Mouse (Mus musculus) heart, embryonic 15.5 days (tissue): ENCODE results near the gene Luzp1. TPM values are rescaled to one million over a fixed set of nuclear protein-coding genes. Genes with fewer than 3 reads are reported as not detected.

ENCODE experiments used
- ATAC-seq: fragments of 200-750 bp; cut with Nextera tagmentation; replicated peaks from 2 replicates; pipeline ENCODE4 v1.8.0; 2017; ENCODE audit warnings: low read depth, moderate TSS enrichment; ENCODE audit not compliant: insufficient number of reproducible peaks, insufficient read depth, low FRiP score
- H3K27ac ChIP-seq: fragments of 300-500 bp; sonication (generic); 2 replicates; pipeline ENCODE4 v1.5.1; 2015; ENCODE audit warnings: mild to moderate bottlenecking, inconsistent platforms
- H3K27me3 ChIP-seq: fragments of 300-500 bp; sonication (generic); 2 replicates; pipeline ENCODE4 v1.6.1; 2015; ENCODE audit warnings: inconsistent platforms
- H3K36me3 ChIP-seq: fragments of 300-500 bp; sonication (generic); 2 replicates; pipeline ENCODE4 v1.6.1; 2015; ENCODE audit warnings: mild to moderate bottlenecking, inconsistent platforms
- H3K4me1 ChIP-seq: fragments of 300-500 bp; sonication (generic); replicated peaks from 2 replicates; pipeline ENCODE4 v1.6.1; 2015; ENCODE audit warnings: inconsistent platforms
- H3K4me2 ChIP-seq: fragments of 300-500 bp; sonication (generic); 2 replicates; pipeline ENCODE4 v1.6.1; 2015; ENCODE audit warnings: inconsistent platforms, mild to moderate bottlenecking, moderate library complexity
- H3K4me3 ChIP-seq: fragments of 300-500 bp; sonication (generic); 2 replicates; pipeline ENCODE4 v1.5.1; 2015; ENCODE audit warnings: mild to moderate bottlenecking, inconsistent platforms
- H3K9ac ChIP-seq: fragments of 300-500 bp; sonication (generic); 2 replicates; pipeline ENCODE4 v1.6.1; 2015; ENCODE audit warnings: mild to moderate bottlenecking, inconsistent platforms
- H3K9me3 ChIP-seq: fragments of 300-500 bp; sonication (generic); replicated peaks from 2 replicates; pipeline ENCODE4 v1.6.1; 2016; ENCODE audit warnings: inconsistent platforms
- WGBS: fragments of 180-500 bp; shearing (Covaris S2); methylation state at CpG from one replicate; pipeline ENCODE4 v1.1.7; 2015; ENCODE audit warnings: mixed read lengths; 5-methylcytosine and 5-hydroxymethylcytosine counted together
- polyA plus RNA-seq: library from polyadenylated mRNA; unstranded; fragments of >200 nt; fragmentation: Nextera tagmentation; extraction: Ambion mirVana; gene quantifications from 2 replicates; pipeline ENCODE4 v1.2.1, GENCODE M21; 2015

Gene Luzp1
- 99.5 and 104 TPM in 2 replicates for polyA plus RNA-seq

DNA sequence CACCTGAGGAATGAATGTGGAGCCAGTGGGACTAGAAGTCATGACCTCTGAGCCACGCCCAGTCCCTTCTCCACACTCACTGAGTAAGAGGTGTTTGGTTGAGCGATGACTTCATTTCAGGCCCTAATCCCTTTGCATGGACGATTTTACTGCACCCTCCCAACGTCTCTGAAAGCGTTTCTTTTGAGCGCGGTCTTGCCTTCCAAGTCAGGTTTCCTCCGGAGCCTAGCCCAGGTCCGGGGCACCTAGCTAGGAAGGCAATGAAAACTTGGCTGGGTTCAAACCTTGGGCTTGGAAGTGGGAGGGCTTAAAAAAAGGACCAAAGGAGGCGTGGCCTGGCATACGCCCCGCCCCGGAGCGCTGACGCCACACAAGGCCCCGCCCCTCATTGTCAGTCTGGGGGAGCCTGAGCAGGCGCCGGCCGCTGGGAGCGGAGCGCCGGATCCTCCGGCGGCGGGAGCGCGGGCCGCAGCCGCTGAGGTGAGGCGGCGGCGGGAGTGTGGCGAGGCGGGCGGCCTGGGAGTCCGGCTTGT, at the start of gene Luzp1:
Luzp1 (plus strand) TSS at position 391 of the 533 bp plus-strand sequence.
- 2% methylated on average over 36 of the region's 36 CpGs for WGBS

DNA sequence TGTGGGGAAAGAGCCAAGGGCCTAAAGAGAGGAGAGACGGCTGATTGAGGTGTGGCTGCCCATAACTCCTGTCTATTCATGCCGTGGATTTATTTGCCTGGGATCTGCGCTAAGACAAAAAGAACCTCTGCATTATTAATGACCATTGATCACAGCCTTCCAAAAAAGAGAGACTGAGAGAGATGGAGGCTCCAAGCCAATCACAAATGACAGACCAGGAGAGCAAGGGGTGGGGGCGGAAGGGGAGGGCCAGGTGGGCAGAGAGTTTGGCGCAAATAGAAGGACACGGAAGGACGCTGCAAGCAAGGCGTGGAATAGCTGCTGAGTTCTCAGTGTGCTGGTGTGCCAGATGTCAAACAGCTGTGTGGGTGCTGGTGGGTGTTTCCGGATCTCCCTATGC, 46.3 kb upstream of the Luzp1 start, which contains the start of gene Htr1d:
Htr1d (plus strand) TSS at position 301 of the 400 bp plus-strand sequence.
- Histone ChIP-seq H3K27ac (no peak within 1 kb of the TSS), H3K4me3 (peak within 1 kb of the TSS; percentile 52), H3K27me3 (peaks cover 48% of the 10 kb centered on the region), H3K9me3 (no peaks in the 10 kb centered on the region), H3K4me1 (peaks cover 15% of the 10 kb centered on the region), H3K9ac (peak within 1 kb of the TSS; percentile 38), H3K36me3 (no peaks in the 10 kb centered on the region), H3K4me2 (peak within 1 kb of the TSS; percentile 90)
- ATAC-seq: no peak
- WGBS: 69% methylated on average over 9 of the region's 9 CpGs

More for the DNA sequence above, at the start of gene Luzp1:
- peak within 1 kb of the TSS; percentile 84 for H3K9ac ChIP-seq
- no peaks in the 10 kb centered on the region for H3K36me3 ChIP-seq
- peak within 1 kb of the TSS; percentile 98 for H3K27ac ChIP-seq
- H3K9me3 ChIP-seq: no peaks in the 10 kb centered on the region
- H3K4me3 ChIP-seq: peak within 1 kb of the TSS; percentile 71
- H3K4me1 ChIP-seq: peaks cover 40% of the 10 kb centered on the region
- ATAC-seq: peak; percentile 90
- H3K27me3 ChIP-seq: no peaks in the 10 kb centered on the region
- peak within 1 kb of the TSS; percentile 64 for H3K4me2 ChIP-seq

DNA sequence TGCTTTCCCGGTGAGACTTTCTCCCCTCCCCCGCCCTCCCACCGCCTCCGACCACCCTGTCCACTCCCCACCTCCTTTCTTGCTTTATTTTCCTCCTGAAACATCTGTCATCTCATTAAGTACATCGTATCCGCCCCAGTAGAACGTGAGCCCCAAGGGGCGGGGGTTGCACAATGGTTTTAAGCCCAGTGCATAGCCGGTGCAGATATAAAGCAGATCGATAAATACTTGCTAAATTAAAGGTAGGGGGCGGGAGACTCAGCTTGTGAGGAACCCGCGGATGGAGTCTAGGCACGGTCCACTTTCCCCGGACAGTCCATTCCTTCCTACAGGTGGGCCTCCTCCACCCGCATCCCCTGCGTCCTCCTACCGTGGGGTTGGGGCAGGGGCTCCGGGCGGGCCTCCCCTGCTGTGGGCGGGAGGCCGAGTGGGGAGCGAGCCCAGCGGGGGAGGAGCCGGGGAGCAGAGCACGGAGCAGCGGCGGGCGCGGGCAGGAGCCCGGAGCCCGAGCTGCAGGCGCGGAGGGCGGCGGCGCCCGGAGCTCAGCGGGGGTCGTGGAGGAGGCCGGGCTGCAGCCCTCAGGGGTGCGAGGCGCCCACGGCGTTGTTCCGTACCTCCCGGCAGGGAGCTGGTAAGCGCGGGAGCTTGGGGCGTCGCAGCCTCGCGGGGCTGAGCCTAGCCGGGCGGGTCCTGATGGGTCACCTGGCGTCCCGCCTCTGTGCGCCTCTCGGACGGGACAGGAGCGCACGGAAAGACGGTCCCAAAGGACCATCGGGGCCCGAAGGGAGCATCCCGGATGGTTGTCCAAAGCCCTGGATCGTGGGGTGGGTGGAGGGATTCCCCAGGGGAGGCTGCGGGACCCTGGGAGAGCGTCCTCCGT, 45.2 kb upstream of the Luzp1 start:
- Histone ChIP-seq H3K9me3 (no peaks in the 10 kb centered on the region), H3K4me3 (peak overlapping the region; percentile 52), H3K27ac (no peak overlapping the region), H3K27me3 (peaks cover 47% of the 10 kb centered on the region), H3K9ac (peak overlapping the region; percentile 38), H3K4me2 (peak overlapping the region; percentile 90), H3K36me3 (no peaks in the 10 kb centered on the region), H3K4me1 (peaks cover 13% of the 10 kb centered on the region)
- under 1% methylated on average over 70 of the region's 70 CpGs for WGBS
- ATAC-seq: peak; percentile 42

DNA sequence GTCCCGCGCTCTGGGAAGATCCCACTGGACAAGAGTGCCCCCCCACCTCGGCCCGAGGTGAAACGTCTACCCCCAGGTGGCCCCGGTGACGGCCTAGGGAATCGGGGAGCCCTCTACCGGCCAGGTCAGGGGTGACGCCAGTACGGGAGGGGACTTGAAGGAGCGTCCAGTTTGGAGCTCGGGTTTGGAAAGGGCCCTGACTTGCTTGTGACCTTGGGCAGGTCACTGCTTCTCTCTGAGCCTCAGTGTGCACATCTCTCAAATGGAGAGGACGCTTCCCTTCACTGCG, 44.6 kb upstream of the Luzp1 start:
- 3% methylated on average over 15 of the region's 15 CpGs for WGBS
- Histone ChIP-seq H3K4me2 (peak overlapping the region; percentile 90), H3K9me3 (no peaks in the 10 kb centered on the region), H3K9ac (peak overlapping the region; percentile 38), H3K4me3 (peak overlapping the region; percentile 52), H3K36me3 (no peaks in the 10 kb centered on the region), H3K27ac (no peak overlapping the region), H3K27me3 (peaks cover 47% of the 10 kb centered on the region), H3K4me1 (peaks cover 13% of the 10 kb centered on the region)
- ATAC-seq: no peak

DNA sequence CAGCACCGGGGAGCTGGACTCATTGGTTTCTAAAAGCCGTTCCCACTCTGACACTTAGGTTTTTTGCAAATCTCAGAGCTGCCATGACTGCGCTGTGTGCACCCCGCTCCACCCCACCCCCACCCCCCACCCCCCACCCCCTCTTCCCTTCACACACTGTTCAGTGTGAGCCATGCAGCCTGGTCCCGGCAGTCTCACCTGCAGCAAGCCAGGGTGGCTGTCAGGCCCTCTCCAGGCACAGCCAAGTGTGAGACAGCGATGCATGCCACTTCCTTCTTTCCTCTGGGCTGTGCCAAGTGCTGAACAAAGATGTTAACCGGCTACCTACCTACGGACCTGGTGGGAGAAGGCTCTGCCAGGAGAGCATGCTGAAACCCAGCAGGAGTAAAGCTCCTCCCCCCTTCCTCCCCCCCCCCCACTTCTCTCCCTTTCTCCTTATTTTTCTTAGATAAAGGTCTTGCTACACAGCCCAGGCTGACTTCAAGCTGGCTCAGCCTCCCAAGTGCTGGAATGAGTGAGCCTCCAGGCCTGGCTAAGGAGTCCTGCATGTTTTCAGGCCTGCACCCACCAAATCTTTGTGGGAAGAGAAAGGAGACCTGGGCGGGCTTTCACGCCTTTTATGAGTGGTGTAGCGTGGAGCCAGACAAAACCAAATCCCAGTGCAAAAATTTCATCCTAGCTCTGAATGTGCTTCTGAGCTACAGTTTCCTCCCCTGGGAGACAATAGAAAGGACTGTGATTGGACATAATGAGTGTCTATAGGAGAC, 38.8 kb upstream of the Luzp1 start:
- no peak; the same call in 1 of the 2 replicates for ATAC-seq
- Histone ChIP-seq H3K9me3 (no peaks in the 10 kb centered on the region), H3K4me3 (no peak overlapping the region), H3K27me3 (peaks cover 13% of the 10 kb centered on the region; the same call in 1 of the 2 replicates), H3K27ac (0 out of 2 replicates have a peak overlapping the region, but pooled peaks have one; percentile 45), H3K4me2 (peak overlapping the region; percentile 6; the same call in 1 of the 2 replicates), H3K4me1 (0 out of 2 replicates have a peak, but pooled peaks cover 7% of the 10 kb centered on the region), H3K36me3 (no peaks in the 10 kb centered on the region), H3K9ac (no peak overlapping the region)
- WGBS: 33% methylated on average over 11 of the region's 11 CpGs

DNA sequence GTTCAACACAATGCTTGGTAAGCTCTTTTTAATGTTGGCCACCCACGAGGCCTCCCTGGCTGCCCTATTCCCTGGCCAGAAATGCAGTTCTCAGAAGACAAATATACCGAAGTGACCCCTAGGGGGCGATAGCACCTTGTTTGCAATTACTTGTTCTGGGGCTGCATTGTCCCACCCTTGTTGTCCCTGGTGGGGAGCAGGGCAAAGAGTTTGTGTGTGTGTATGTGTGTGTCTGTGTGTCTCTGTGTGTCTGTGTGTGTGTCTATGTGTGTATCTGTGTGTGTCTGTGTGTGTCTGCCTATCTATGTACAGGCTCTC, 38.2 kb upstream of the Luzp1 start:
- Histone ChIP-seq H3K27me3 (peaks cover 13% of the 10 kb centered on the region; the same call in 1 of the 2 replicates), H3K9me3 (no peaks in the 10 kb centered on the region), H3K4me1 (0 out of 2 replicates have a peak, but pooled peaks cover 7% of the 10 kb centered on the region), H3K4me2 (no peak overlapping the region), H3K36me3 (no peaks in the 10 kb centered on the region), H3K4me3 (no peak overlapping the region), H3K27ac (0 out of 2 replicates have a peak overlapping the region, but pooled peaks have one; percentile 45), H3K9ac (no peak overlapping the region)
- no peak for ATAC-seq
- WGBS: 5% methylated on average over 3 of the region's 3 CpGs

DNA sequence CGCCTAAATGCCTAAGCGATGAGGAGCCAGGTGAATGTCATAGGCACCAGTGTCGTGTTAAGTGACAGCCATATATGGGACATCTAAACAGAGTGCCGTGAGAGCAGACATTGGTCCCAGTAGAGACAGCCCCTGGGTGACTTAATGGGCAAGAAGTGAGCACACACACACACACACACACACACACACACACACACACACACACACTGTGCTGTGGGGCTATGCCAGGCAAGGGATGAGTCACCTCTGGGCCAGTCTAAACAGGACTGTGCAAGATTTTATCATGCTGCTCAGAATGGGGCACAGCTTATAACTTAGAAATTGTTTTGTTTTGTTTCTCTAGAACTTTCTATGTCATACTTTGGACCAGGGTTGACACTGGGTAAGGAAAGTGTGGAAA, 35.5 kb upstream of the Luzp1 start:
- H3K4me3 ChIP-seq: no peak overlapping the region
- no peaks in the 10 kb centered on the region for H3K36me3 ChIP-seq
- H3K4me2 ChIP-seq: no peak overlapping the region
- ATAC-seq: no peak
- WGBS: 67% methylated on average over 4 of the region's 4 CpGs
- H3K9ac ChIP-seq: no peak overlapping the region
- H3K4me1 ChIP-seq: 0 out of 2 replicates have a peak, but pooled peaks cover 7% of the 10 kb centered on the region
- H3K27me3 ChIP-seq: peaks cover 9% of the 10 kb centered on the region; the same call in 1 of the 2 replicates
- H3K27ac ChIP-seq: no peak overlapping the region
- H3K9me3 ChIP-seq: no peaks in the 10 kb centered on the region

DNA sequence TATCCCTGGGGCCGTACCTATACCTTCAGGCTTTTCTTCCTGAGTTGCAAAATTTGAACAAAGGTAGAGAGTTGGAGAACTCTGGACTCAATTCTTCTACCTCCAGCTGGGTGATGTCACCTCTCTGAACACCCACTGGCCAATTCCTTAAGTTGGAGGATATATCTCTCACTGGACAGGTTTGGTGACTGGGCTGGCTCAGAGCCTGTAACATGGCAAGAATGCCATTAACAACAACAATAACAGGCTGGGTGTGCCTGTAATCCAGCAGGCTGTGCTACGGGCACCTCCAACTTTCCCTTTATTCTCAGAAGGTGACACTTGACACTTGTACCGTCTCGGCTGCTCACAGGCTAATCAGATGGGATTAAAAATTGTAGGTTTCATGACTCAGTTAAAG, 30.5 kb upstream of the Luzp1 start:
- H3K9me3 ChIP-seq: no peaks in the 10 kb centered on the region
- no peak overlapping the region for H3K4me3 ChIP-seq
- ATAC-seq: no peak
- H3K36me3 ChIP-seq: no peaks in the 10 kb centered on the region
- H3K27ac ChIP-seq: no peak overlapping the region
- no peak overlapping the region for H3K9ac ChIP-seq
- no peak overlapping the region for H3K4me2 ChIP-seq
- H3K4me1 ChIP-seq: no peaks in the 10 kb centered on the region; the same call in 1 of the 2 replicates
- no peaks in the 10 kb centered on the region for H3K27me3 ChIP-seq
- WGBS: 70% methylated on average over 4 of the region's 4 CpGs

DNA sequence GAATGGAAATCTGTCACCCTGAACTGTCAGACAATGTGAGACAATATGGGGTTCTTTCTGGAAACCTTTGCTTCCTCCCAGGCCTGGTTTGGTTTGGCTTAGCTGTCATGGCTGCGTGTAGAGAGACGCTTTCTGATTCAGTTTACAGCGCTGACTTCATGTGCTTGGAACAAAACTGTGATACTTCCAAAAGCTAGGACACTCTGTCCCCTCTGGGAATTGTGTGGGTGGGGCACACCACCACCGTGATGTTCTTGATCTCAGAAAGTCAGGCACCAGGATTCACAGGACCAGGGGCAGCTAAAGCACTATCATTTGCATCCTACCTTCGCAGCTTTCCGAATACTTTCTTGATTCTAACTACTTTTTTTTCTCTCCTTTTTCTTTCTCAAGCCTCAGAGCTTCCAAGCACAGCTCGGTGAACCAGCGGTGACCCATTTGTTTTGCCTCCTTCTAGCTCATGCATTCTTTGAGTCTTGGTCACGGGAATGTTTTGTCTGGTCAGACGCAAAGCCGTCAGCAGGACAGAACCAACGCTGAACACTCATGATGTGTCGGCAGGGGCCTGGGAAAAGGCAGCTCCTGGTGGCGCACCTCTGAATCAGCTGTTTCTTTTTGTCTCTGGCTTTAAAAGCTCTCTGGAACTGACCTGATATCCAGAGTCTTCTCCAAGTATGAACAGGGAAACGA, 28.1 kb upstream of the Luzp1 start:
- H3K27ac ChIP-seq: no peak overlapping the region
- no peak overlapping the region for H3K9ac ChIP-seq
- no peaks in the 10 kb centered on the region for H3K36me3 ChIP-seq
- H3K4me1 ChIP-seq: no peaks in the 10 kb centered on the region; the same call in 1 of the 2 replicates
- 44% methylated on average over 15 of the region's 15 CpGs for WGBS
- no peaks in the 10 kb centered on the region for H3K9me3 ChIP-seq
- H3K4me3 ChIP-seq: no peak overlapping the region
- no peaks in the 10 kb centered on the region for H3K27me3 ChIP-seq
- ATAC-seq: no peak
- H3K4me2 ChIP-seq: no peak overlapping the region

DNA sequence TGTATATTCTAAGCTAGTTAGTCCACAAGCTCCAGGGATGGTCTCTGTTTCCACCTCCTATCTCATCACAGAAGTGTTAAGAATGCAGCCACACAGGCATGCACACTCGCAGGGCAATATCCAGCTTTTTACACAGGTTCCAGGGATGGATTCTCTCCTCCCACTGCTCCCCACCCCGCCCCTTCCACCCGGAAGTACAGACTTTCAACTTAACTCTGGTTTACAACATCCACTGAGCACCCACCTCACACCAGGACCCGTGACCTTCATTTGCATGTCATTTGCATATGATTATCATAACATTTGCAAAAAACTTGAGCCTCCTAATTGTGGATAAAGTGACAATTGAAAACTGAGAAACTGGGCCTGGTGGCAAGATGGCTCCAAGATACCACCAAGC, 25.0 kb upstream of the Luzp1 start:
- H3K9ac ChIP-seq: no peak overlapping the region
- H3K4me1 ChIP-seq: no peaks in the 10 kb centered on the region; the same call in 1 of the 2 replicates
- H3K4me3 ChIP-seq: no peak overlapping the region
- no peaks in the 10 kb centered on the region for H3K9me3 ChIP-seq
- H3K27ac ChIP-seq: no peak overlapping the region
- no peaks in the 10 kb centered on the region for H3K36me3 ChIP-seq
- H3K27me3 ChIP-seq: no peaks in the 10 kb centered on the region
- 67% methylated on average over 4 of the region's 4 CpGs for WGBS
- ATAC-seq: no peak
- no peak overlapping the region for H3K4me2 ChIP-seq
